Mouse (Mus musculus): Measurements from ENCODE around the gene Strn3.
"Not testable (repeated sequence)": the region's sequence is repeated elsewhere in the genome, so short reads cannot be mapped to it uniquely, and the experiment has no call there.

Gene Strn3

DNA sequence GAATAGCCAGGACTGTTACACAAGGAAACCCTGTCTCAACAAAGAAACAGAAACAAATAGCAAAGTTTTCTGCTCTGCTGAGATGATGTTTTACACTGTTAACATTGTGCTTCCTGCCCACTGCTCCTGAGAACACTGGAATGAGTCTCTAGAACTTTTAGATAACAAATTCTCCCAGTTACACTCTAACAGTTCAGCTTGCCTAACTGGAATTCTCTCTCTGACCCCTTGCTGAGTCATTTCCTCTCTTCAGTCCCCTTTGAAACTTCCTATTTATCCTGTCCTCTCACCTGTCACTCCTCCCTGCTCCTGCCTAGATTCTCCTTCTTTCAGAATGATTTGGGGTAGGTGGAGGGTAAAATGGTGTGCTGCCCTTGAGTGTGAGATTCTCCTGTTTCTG is 2.4 kb upstream of the Strn3 start:
- in situ Hi-C loops (cut with MboI, MseI), result loop anchor here (10.0 kb wide), 1 partner anchor 911 kb away; no protein-coding TSS in a partner anchor

- in situ Hi-C loops (cut with MboI, MseI), result loop anchor here (10.0 kb wide), 1 partner anchor 911 kb away; no protein-coding TSS in a partner anchor
Observed at GRCm38 (mm10) chr12:51693419-51693818, 1.7 kb upstream of the Strn3 start.

DNA sequence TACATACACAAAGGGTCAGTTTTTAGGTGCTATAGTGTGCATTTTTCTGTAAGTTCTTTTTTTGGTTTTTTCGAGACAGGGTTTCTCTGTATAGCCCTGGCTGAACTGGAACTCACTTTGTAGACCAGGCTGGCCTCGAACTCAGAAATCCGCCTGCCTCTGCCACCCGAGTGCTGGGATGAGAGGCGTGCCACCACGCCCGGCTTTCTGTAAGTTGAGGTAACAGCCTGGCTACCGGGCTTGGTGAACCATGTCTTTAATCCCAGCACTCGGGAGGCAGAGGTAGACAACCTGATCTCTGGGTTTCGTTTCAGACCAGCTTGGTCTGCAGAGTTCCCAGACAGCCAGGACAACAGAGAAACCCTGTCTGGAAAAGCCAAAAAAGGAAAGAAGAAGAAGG is 1.2 kb upstream of the Strn3 start:
- in situ Hi-C loops (cut with MboI, MseI), result loop anchor here (10.0 kb wide), 1 partner anchor 912 kb away; no protein-coding TSS in a partner anchor

DNA sequence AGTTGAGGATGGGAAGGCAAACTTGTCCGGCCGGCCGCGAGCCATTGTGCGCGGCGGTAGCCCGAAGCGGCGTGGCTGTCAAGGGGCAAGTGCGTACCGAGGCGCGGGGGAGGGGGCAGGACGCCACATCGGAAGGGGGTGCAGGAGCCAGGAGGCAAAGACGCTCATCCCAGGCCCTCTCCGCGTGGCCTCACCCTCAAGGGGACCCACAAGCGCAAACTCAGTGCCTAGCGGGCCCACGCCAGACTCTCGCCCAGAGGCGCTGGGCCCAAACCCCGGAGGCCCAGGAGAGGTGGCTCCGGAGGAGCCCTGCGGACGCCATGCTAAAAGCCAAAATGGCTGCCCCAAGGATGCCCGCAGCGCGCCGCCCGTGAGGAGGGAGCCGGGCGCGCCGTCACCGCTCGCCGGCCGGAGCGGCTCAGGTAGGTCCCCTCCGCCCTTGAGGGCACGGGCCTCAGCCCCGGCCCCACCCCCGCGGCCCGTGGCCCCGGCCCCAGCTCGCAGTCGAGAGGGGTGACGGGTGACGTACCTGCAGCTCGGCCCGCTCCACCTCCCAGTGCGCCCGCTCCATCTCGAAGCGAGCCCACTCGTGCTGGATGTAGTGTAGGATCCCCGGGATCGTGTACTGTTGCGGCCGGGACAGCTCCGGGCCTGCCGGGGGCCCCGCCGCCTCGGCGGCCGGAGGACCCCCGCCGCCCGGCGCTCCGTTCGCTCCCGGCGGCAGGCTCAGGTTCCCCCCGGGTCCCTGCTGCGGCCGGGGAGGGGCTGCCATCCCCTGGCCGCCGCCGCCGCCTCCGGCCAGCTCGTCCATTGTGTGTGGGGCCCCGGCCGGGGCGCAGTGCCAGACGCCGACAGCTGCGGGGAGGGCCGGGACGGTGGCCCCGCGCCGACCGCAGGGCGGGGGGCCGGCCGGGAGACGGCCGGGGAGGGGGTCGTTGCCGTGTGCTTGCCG is 528 bp downstream of the Strn3 start, which contains the start of gene Ap4s1:
Gene Ap4s1, plus strand, starts transcription at position 141 of the 952 bp plus-strand sequence.
- in situ Hi-C loops (cut with MboI, MseI), result loop anchor here (10.0 kb wide), 1 partner anchor 914 kb away; no protein-coding TSS in a partner anchor

DNA sequence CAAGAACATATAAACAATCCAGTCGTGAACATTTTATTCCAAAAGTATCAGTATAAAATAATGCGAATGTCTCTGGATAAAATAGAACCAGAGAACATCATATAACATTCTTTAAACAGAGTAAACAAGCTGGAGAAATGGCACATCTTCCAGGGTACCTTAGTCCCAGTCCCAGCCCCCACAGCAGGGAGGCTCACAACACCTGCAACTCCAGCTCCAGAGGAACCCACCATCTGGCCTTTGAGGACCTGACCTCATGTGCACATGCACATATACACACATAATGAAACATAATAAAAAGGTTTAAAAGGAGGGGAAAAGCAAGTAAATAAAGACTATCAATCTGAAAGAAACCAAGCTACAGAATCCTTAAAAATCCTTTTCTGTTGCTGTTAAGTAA is 3.2 kb downstream of the Strn3 start:
- in situ Hi-C loops (cut with MboI, MseI), result no loop called here

DNA sequence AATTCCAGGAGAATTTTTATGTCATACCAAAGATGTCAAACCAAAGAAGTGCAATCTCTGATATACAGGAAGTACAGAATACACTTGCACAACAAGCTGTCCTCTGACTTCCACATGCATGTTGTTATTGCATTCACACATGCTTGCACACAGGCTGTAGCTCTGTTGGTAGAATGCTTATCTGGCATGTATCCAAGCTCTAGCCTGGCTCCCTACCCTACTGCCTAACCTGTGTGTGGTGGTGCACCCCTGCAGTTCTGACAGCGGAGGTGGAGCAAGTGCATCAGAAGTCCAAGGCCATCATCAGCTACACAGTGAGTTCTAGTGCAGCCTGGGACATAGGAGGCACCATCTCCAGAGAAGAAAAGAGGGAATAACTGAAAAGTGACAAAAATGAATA is 12.9 kb downstream of the Strn3 start:
- in situ Hi-C loops (cut with MboI, MseI), result no loop called here

GRCm38 (mm10) chr12:51676442-51676841 is 15.3 kb downstream of the Strn3 start:
- in situ Hi-C loops (cut with MboI, MseI), result no loop called here

- in situ Hi-C loops (cut with MboI, MseI), result no loop called here
Observed at GRCm38 (mm10) chr12:51673270-51673669, 18.4 kb downstream of the Strn3 start.

- in situ Hi-C loops (cut with MboI, MseI), result no loop called here
Observed at GRCm38 (mm10) chr12:51671231-51671891, 20.3 kb downstream of the Strn3 start.

GRCm38 (mm10) chr12:51666708-51667430 is 24.8 kb downstream of the Strn3 start:
- in situ Hi-C loops (cut with MboI, MseI), result loop anchor here (10.0 kb wide), 1 partner anchor 78 kb away; no protein-coding TSS in a partner anchor

GRCm38 (mm10) chr12:51663908-51664307 is 27.8 kb downstream of the Strn3 start:
- in situ Hi-C loops (cut with MboI, MseI), result loop anchor here (10.0 kb wide), 1 partner anchor 81 kb away; no protein-coding TSS in a partner anchor

DNA sequence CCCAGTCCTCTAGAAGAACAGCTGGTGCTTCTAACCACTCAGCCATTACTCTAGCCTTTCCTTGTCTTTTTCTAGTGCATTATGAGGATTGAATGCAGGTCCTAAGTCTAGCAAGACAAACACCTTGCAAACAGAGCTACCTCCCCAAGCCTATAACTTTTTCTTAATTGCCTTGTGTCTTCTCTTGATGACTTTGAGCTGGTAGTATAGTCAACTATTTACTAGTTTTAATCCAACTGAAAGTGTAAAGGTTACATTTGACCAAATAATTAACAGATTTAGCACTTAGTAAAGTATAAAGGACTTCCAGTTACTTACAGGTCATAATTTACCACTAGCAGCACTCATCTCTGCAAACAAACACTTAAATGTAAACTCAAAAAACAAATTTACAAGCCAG is 28.7 kb downstream of the Strn3 start:
- in situ Hi-C loops (cut with MboI, MseI), result loop anchor here (10.0 kb wide), 1 partner anchor 82 kb away; no protein-coding TSS in a partner anchor

DNA sequence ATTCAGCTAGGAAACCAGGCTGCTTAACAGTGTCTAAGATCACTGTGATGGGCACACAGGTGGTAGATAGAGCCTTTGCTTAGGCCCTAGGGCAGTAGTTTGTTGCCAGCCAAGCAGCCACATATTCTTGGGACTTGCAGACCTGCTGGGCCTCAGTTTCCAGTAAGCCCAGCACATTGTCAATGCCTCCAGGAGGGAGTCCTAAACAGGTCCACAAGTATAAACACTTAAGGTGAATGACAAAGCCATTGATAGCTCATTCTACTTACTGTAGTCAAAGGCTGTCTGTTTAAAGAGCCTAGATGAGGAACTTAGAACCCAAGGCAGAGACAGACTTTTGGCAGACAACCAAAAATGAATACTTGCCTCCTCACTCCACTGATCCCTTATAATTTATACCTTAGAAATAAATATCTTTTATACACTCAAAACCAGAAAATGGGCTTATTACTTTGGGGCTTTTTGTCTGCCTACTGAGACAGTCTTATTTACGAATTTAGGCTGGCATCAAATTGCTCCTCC is 35.7 kb downstream of the Strn3 start:
- in situ Hi-C loops (cut with MboI, MseI), result no loop called here

DNA sequence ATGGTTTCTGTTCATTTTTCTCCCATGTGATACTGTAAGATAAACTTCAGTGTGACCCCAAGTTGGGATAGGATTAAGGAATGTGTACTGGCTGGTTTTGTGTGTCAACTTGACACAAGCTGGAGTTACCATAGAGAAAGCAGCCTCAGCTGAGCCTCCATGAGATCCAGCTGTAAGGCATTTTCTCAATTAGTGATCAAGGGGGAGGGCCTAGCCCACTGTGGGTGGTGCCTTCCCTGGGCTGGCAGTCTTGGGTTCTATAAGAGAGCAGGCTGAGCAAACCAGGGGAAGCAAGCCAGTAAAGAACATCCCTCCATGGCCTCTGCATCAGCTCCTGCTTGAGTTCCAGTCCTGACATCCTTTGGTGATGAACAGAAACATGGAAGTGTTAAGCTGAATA is 42.3 kb downstream of the Strn3 start:
- in situ Hi-C loops (cut with MboI, MseI), result not testable (repeated sequence)

DNA sequence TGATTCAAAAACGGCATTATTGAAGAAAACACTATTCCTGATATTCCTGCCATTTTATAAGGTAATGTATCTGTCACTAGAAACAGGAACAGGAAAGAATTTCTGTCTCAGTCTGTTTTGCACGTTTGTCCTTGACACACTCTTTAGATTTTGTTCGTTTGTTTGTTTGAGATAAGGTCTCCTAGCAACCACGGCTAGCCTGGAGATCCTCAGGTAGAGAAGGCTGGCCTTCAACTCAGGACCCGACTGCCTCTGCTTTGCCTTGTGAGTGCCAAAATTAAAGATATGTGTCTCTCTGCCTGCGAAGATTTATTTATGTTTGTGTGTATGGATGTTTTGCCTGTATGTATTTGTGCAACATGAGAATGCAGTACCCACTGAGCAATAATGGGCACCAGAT is 49.8 kb downstream of the Strn3 start:
- in situ Hi-C loops (cut with MboI, MseI), result no loop called here

DNA sequence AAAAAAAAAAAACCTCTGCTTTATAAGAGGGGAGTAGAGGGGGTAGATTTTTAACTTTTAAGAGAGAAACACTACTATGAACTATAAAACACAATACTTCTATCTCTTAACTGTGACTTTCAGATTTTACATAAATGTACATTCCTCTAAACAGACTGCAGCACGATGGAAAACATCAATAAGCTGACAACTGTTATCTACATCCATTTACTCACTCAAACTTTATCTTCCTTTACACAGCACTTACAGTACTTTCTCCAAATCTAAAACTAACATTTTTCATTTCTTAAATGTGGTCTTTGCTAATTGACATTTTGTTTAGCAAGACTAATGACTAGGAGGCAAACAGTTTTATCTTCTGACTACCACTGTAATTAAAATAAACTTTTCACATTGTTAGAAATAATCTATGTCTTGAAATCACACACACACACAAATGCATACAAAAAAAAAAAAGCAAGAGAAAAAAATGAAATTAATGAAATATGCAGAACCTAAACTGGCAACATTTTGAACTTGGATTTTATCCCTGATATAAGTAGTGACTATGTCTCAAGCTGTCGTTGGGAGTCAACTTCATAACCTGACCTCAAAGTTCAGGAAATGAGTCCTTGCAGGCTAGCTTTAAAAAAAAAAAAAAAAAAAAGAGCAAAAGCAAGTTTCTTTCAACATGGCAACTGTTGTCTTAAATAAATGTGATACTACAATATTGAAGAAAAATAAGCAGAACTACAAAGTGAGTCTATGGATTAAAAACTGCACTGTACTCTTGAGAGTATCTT is 54.8 kb downstream of the Strn3 start:
- in situ Hi-C loops (cut with MboI, MseI), result no loop called here

DNA sequence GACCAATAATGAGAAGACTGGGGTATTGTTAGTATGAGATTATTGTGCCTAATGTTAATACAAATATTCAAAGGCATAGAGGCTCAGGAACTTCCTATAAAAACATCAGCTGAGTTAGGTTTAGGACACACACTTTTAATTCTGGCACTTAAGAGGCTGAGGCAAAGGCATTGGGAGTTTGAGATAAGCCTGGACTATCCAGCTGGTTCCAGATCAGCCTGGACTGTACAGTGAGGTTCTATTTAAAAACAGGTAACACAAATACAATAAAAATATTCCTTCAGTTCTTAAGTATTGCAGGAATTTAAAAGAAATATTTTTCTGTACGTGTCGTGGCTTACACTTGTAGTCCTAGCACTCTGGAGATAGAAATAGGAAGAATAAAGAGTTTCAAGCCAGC is 55.4 kb downstream of the Strn3 start:
- in situ Hi-C loops (cut with MboI, MseI), result no loop called here

DNA sequence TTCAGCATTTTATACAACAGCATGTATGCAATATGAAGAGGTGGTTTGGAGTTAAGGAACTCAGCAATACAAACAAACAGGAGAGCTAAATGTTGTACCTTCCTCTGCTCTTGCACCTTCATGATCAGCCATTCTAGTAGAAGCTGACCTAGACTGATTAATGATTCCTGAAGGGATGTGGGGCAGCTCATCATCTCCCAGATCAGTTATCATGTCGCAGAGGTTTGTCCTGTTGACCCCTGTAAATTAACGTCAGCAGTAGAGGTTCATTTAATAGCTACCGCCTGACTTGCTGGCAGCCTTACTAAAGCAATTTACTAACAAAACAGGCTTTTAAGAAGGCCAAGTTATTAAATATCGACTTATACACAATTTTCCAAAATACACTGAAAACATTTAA is 58.2 kb downstream of the Strn3 start:
- in situ Hi-C loops (cut with MboI, MseI), result no loop called here

DNA sequence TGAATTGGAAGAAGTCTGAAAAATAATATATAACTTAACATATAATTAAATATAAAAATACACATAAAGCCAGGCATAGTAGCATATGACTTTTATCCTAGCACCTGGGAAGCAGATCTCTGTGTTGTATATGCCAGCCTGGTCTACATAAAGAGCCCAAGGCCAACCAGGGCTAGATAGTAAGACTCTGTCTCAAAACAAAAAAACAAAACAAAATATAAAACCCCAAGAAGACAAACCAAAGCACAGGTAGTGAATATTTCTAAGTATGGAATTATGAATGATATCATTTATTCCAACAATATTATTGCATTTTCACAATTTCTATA is 68.4 kb downstream of the Strn3 start:
- in situ Hi-C loops (cut with MboI, MseI), result no loop called here

- in situ Hi-C loops (cut with MboI, MseI), result no loop called here
Observed at GRCm38 (mm10) chr12:51622670-51623365, 68.9 kb downstream of the Strn3 start.
